Mouse (Mus musculus) liver, adult 2 months (tissue): ENCODE results near the gene Enoph1. TPM values are rescaled to one million over a fixed set of nuclear protein-coding genes. Genes with fewer than 3 reads are reported as not detected.

Experiments used
- DNase-seq: peaks from one replicate; pipeline ENCODE4 v3.0.0-alpha.2; 2011; ENCODE audit warnings: low read depth, low spot score; ENCODE audit errors: extremely low read depth
- H3K27ac ChIP-seq: fragments of 200-500 bp; replicated peaks from 2 replicates; pipeline ENCODE4 v1.5.1; 2012; ENCODE audit warnings: low read depth, mild to moderate bottlenecking, control low read depth, inconsistent platforms, low read length; ENCODE audit not compliant: insufficient read depth
- H3K27me3 ChIP-seq: fragments of 200-500 bp; 2 replicates; pipeline ENCODE4 v1.6.1; 2012; ENCODE audit warnings: mild to moderate bottlenecking, moderate library complexity, low read length, inconsistent platforms; ENCODE audit not compliant: control insufficient read depth, insufficient read depth
- H3K36me3 ChIP-seq: fragments of 200-500 bp; 2 replicates; pipeline ENCODE4 v1.6.1; 2012; ENCODE audit warnings: low read length, inconsistent platforms; ENCODE audit not compliant: control insufficient read depth, insufficient read depth
- H3K4me1 ChIP-seq: fragments of 200-500 bp; 2 replicates; pipeline ENCODE4 v1.6.1; 2011; ENCODE audit warnings: low read length; ENCODE audit not compliant: control insufficient read depth, insufficient read depth
- H3K4me3 ChIP-seq: fragments of 200-500 bp; 2 replicates; pipeline ENCODE4 v1.5.1; 2011; ENCODE audit warnings: low read depth, mild to moderate bottlenecking, control low read depth, low read length, moderate library complexity; ENCODE audit not compliant: insufficient read depth
- H3K79me2 ChIP-seq: fragments of 200-500 bp; 2 replicates; pipeline ENCODE4 v1.6.1; 2012; ENCODE audit warnings: inconsistent platforms, mild to moderate bottlenecking, low read length, moderate library complexity; ENCODE audit not compliant: control insufficient read depth, insufficient read depth
- H3K9ac ChIP-seq: fragments of 200-500 bp; 2 replicates; pipeline ENCODE4 v1.6.1; 2012; ENCODE audit warnings: low read depth, mild to moderate bottlenecking, control low read depth, inconsistent platforms, low read length
- CTCF ChIP-seq: fragments of 200-500 bp; IDR thresholded peaks from 2 replicates; pipeline ENCODE4 v1.5.1; 2011; ENCODE audit warnings: low read depth, low read length, control low read depth
- POLR2A ChIP-seq: fragments of 200-500 bp; IDR thresholded peaks from 2 replicates; pipeline ENCODE4 v1.6.1; 2011; ENCODE audit warnings: low read length, control low read depth; ENCODE audit not compliant: insufficient read depth; ENCODE audit errors: extremely low read depth
- WGBS: fragments of 180-500 bp; shearing (Covaris S2); methylation state at CpG from one replicate; pipeline ENCODE4 v1.1.7; 2018; 5-methylcytosine and 5-hydroxymethylcytosine counted together
- polyA plus RNA-seq: library from polyadenylated mRNA; depleted of rRNA; stranded (reverse); fragments of >200 nt; gene quantifications from 2 replicates; pipeline ENCODE4 v1.2.3, GENCODE M21; 2012
- total RNA-seq: library from RNA; depleted of rRNA; stranded (reverse); fragments of >200 nt; gene quantifications from 2 replicates; pipeline ENCODE4 v1.2.3, GENCODE M21; 2014

Gene Enoph1
- total and polyA plus RNA-seq, 2 experiments, result 5.9 to 6.2 TPM

GRCm38 (mm10) chr5:100020089-100020488 is 19.7 kb upstream of the Enoph1 start:
- TF ChIP-seq POLR2A, result no peak
- TF ChIP-seq CTCF, result no peak
- H3K79me2 ChIP-seq, result no peaks in the 10 kb centered on the region
- no peak overlapping the region for H3K27ac ChIP-seq
- no peak overlapping the region for H3K4me3 ChIP-seq
- H3K4me1 ChIP-seq, result no peaks in the 10 kb centered on the region
- no peaks in the 10 kb centered on the region for H3K36me3 ChIP-seq
- H3K27me3 ChIP-seq, result no peaks in the 10 kb centered on the region
- H3K9ac ChIP-seq, result no peak overlapping the region
- no peak for DNase-seq

GRCm38 (mm10) chr5:100024403-100024802 is 15.4 kb upstream of the Enoph1 start:
- H3K4me3 ChIP-seq, result no peak overlapping the region
- WGBS, result 86% methylated on average over 5 of the region's 5 CpGs
- no peaks in the 10 kb centered on the region for H3K27me3 ChIP-seq

GRCm38 (mm10) chr5:100024868-100025267 is 14.9 kb upstream of the Enoph1 start:
- no peaks in the 10 kb centered on the region for H3K4me1 ChIP-seq
- no peak overlapping the region for H3K27ac ChIP-seq
- no peaks in the 10 kb centered on the region for H3K36me3 ChIP-seq
- H3K9ac ChIP-seq, result no peak overlapping the region
- no peak for DNase-seq
- H3K27me3 ChIP-seq, result no peaks in the 10 kb centered on the region
- TF ChIP-seq CTCF, result no peak
- no peak for TF ChIP-seq POLR2A
- 81% methylated on average over 1 of the region's 1 CpGs for WGBS
- no peak overlapping the region for H3K4me3 ChIP-seq
- H3K79me2 ChIP-seq, result no peaks in the 10 kb centered on the region

More at GRCm38 (mm10) chr5:100024403-100024802, 15.4 kb upstream of the Enoph1 start:
- H3K36me3 ChIP-seq, result no peaks in the 10 kb centered on the region
- no peak overlapping the region for H3K27ac ChIP-seq
- H3K4me1 ChIP-seq, result no peaks in the 10 kb centered on the region
- TF ChIP-seq CTCF, result no peak
- no peaks in the 10 kb centered on the region for H3K79me2 ChIP-seq
- DNase-seq, result no peak
- H3K9ac ChIP-seq, result no peak overlapping the region

- Histone ChIP-seq H3K79me2 (no peaks in the 10 kb centered on the region), H3K4me1 (no peaks in the 10 kb centered on the region), H3K27me3 (no peaks in the 10 kb centered on the region), H3K27ac (no peak overlapping the region), H3K36me3 (peaks cover 22% of the 10 kb centered on the region), H3K9ac (no peak overlapping the region), H3K4me3 (no peak overlapping the region)
- DNase-seq, result no peak
- no peak for TF ChIP-seq CTCF
- TF ChIP-seq POLR2A, result no peak
- 55% methylated on average over 6 of the region's 6 CpGs for WGBS
Measured at GRCm38 (mm10) chr5:100030069-100030468, 9.7 kb upstream of the Enoph1 start.

- Histone ChIP-seq H3K9ac (no peak overlapping the region), H3K79me2 (peaks cover 3% of the 10 kb centered on the region; the same call in 1 of the 2 replicates), H3K27me3 (no peaks in the 10 kb centered on the region), H3K36me3 (peaks cover 28% of the 10 kb centered on the region), H3K4me3 (no peak overlapping the region), H3K27ac (no peak overlapping the region), H3K4me1 (peaks cover 3% of the 10 kb centered on the region; the same call in 1 of the 2 replicates)
- WGBS, result 98% methylated on average over 2 of the region's 2 CpGs
- no peak for TF ChIP-seq POLR2A
- TF ChIP-seq CTCF, result no peak
- no peak for DNase-seq
Measured at GRCm38 (mm10) chr5:100032107-100032506, 7.7 kb upstream of the Enoph1 start.

GRCm38 (mm10) chr5:100032646-100033045 is 7.1 kb upstream of the Enoph1 start:
- no peak for DNase-seq
- 75% methylated on average over 3 of the region's 3 CpGs for WGBS
- H3K36me3 ChIP-seq, result peaks cover 33% of the 10 kb centered on the region

More at GRCm38 (mm10) chr5:100032646-100033045, 7.1 kb upstream of the Enoph1 start:
- peaks cover 5% of the 10 kb centered on the region; the same call in 1 of the 2 replicates for H3K79me2 ChIP-seq
- H3K9ac ChIP-seq, result no peak overlapping the region
- TF ChIP-seq POLR2A (no peak), CTCF (no peak)
- H3K27ac ChIP-seq, result no peak overlapping the region
- H3K4me3 ChIP-seq, result no peak overlapping the region
- no peaks in the 10 kb centered on the region for H3K27me3 ChIP-seq
- H3K4me1 ChIP-seq, result peaks cover 3% of the 10 kb centered on the region; the same call in 1 of the 2 replicates
